Mouse (Mus musculus) heart, postnatal 0 days (tissue): ENCODE measurements at regions not wholly inside any gene's neighbourhood (a gene's known extent, or its start where the extent isn't known, plus 50 kb on each side); places are given as distances from the start of the nearest gene placed in this dataset.

ENCODE experiments used
- CTCF ChIP-seq: IDR thresholded peaks from 2 replicates; pipeline ENCODE4 v1.5.1; 2016; ENCODE audit warnings: antibody characterized with exemption, control low read depth, low read depth
- EP300 ChIP-seq: IDR thresholded peaks from 2 replicates; pipeline ENCODE4 v1.6.1; 2016; ENCODE audit warnings: antibody characterized with exemption, low read depth

- TF ChIP-seq CTCF (no peak), EP300 (no peak)
Measured at GRCm38 (mm10) chr5:129365026-129365425, 136.0 kb upstream of the Sfswap start.
